Mouse (Mus musculus) hematopoietic stem cell, adult 5-6 weeks (primary cell): ENCODE results near the gene D1Ertd622e. TPM values are rescaled to one million over a fixed set of nuclear protein-coding genes. Genes with fewer than 3 reads are reported as not detected.

Source experiments
- ATAC-seq, 2 experiments: fragments of 125-278 bp in 1 of 2; replicated peaks in 1 of 2; 2 replicates each; pipeline ENCODE4 v1.8.0; 2016 to 2017; ENCODE audit warnings: inconsistent platforms in 2 of 2, mild to moderate bottlenecking in 2 of 2, moderate number of reproducible peaks in 2 of 2, low read depth in 1 of 2, moderate TSS enrichment in 1 of 2; ENCODE audit not compliant: low FRiP score in 2 of 2, poor library complexity in 2 of 2, severe bottlenecking in 2 of 2, insufficient read depth in 1 of 2, low TSS enrichment in 1 of 2
- total RNA-seq: library from RNA; stranded (forward); fragments of 172-1452, 232-1000 nt; gene quantifications from 2 replicates; pipeline ENCODE4 v1.2.3, GENCODE M21; 2017

D1Ertd622e gene
- total RNA-seq: 27.7 and 34.4 TPM in 2 replicates

DNA sequence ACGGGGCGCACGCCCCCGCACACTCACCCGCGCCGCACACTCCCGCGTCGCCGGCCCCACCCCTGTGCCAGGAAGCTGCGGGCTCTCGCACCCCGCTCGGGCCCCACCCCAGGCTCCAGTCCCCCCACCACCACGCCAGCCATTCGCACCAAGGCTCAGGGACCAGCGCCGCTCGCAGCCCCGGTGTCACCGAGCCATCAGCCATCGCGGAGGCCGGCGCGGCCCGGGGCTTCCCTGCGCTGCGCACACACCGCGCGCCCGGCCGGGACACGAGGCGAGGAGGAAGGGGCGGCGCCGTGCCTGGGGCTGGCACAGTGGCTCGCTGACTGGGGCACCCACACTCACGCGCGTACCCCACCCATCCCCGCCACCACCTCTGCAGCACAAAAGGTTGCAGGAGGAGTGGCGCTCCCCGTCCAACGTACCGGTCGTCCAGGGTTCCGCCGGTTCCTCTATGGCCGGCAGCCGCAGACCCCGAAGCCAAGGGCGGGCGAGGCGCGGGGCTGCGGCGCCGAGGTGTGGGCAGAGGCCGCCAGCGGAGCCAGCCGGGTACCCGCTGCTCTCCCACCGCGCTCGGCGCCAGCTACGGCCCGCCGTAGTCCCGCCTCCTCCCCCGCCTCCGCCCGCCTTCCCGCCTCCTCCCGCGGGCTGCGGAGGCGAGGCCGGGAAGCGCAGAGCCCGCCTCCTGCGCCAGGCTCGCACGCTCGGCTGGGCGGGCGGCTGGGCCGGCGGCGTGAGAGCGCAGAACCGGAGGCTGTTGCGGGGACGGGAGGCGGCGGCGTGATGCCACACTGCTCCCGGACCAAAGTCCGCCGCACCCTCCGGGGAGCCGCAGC, at the start of gene D1Ertd622e:
D1Ertd622e (minus strand) TSS at position 669 of the 836 bp plus-strand sequence.
- ATAC-seq: peak; percentile 46 to 52

DNA sequence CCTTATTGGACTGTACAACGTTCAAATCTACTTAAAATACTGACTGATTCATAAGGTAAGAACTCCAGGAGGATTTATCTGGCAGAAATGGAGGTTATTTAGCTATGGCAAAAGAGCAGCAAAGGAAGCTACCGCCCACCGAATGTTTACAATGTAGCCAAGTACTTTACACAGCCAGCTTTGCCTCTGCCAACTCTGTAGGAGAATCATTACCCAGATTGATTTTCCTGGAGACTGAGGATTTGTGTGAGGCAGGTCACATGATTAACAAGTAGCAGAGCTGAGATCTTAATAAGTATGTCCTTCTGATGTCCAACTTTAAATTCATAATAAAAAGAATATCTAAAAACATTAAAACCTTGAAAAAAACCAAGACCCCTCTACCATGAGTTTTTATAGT, 48.6 kb upstream of the D1Ertd622e start:
- no peak for ATAC-seq

DNA sequence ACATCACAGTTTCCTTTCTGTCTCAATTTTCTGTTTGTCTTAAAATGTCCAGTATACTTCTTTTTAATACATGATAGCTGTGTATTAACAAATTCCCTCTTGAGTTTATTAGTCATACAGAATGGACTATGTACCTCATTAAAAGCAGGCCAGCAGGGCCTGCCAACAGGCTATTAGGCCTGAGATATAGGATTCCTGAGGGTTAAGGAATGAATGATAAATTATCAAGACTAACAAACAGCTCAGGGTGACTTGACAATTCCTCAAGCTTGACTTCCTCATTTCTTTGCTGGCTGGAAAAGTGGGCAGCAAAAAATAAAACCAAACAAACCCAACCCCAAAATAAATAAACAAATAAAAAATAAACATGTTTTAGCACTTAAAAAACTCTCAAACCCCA, 43.5 kb upstream of the D1Ertd622e start:
- peak; percentile 59; a peak in 2 of 4 replicates for ATAC-seq

DNA sequence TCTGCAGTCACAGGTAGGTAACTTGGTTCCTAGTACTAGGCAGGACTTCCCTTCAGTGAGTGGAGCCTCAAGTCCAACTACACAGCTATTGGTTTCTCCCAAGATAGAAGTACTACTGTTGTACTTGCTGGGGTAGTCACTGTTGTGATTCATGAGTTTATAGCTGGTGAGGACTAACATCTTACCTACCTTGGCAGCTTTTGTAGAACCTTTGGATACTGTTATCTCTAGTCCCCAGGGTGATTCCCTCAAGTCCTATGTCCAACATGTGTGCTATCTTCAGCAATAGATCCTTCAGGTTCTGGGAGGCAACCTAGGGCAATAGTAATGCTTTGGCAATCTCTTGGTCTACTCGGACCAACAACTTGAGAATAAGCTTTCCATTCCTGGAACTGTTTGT, 42.8 kb upstream of the D1Ertd622e start:
- no peak for ATAC-seq

DNA sequence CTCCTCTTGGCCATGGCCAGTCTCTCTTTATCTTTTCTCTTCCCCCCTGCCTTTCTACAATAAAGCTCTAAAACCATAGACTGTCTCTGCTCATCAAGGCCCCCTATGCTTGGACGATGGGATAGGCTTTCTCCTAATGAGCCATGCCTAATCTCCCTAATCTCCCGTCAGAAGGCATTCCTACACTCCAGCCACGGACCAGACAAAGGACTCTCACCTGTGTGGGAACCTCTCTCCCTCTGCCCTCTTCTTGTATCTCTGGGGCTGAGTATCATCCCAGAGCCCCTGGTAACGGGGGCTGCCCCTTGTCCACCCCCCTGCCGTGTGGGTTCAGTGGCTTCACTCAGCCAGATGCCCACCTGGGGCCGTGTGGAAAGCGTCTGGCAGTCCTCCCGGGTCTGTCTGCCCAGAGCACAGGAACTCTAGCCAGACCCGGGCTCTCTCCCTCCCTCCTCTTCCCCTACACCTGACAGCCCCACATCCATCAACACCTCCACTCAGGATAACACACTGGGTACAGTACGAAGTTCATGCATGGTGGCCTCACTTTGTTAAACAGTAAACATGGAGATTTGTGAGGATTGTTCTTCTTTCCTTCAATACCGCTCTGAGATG, 37.2 kb upstream of the D1Ertd622e start:
- no peak for ATAC-seq

DNA sequence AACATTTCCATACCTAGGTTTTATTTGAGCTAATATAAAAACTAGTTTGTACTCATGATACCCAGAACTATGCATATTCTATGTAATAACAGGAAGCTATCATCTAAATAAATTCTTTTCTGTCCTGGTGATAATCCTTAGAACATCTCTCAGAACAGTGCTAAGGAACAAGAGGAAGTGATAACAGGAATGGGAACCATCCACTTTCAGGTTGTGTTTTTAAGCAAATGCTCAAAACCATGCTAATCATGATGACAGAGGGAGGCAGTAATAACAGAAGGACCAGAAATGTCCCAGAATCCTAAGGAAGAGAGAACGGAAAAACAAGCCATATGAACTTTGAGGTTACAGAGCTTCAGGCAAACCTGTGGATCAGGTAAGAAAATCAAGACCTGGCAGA, 35.4 kb upstream of the D1Ertd622e start:
- ATAC-seq: no peak

DNA sequence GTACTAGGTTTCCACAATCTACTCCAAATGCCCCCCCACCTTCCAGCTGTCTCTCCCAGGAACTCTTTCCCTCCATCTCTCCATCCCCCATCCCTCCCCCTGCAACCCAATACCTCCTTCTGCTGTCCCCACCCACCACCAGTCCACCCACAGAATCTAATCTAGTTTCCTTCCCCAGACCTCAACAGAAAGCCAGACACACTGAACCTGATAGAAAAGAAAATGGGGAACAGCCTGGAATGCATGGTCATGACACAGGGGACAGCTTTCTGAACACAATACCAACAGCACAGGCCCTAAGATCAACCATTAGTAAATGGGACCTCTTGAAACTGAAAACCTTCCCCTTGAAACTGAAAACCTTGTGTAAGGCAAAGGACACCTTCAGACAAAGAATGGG, 32.0 kb upstream of the D1Ertd622e start:
- ATAC-seq: peak; percentile 53 to 73; a peak in 3 of 4 replicates

DNA sequence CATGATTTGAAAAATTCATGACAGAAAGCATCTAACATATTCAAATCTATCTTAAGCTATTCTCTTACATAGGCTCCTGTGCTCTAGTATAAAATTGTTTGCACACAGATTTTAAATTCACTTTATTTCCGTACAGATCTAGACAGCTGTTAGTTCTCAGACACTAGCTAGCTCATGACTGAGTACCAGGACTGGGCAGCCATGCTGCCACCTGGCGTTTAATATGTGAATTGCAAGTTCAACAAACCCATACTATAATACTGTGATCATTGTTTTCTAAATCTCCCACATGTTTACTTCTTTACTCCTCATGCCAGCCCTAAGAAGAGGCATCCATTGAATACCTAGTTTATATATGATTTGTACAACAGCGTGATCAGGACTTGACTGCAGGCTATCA, 26.9 kb upstream of the D1Ertd622e start:
- peak; percentile 86 to 90; a peak in 3 of 4 replicates for ATAC-seq

DNA sequence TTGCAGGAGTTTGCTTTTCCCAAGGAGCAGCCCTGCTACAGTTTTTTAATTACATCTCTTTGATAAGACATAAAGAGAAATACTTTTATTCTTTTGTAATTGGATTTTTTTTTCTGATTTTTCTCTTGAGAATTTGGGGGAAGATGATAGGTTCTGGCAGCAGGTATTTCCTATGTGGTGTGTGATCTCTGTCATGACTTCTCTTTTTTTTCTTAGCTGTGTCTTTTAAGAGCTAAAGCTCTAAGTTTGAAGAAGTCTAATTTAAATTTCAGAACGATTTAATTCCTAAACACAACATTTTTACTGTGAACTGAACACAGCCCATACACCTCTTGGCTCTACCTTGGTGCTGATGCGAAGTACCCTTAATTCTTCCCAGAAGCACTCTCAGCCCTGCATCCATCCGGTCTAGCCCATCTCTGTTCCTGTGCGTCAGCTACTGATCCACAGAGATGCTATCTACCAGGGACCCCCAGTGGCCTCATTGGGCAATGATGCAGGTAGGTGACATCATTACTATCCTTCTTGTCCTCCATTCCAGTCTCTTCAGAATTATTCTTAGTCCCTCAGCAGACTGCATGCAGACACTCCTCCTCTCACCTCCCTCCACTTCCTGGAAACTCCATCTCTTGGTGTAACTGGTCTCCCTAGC, 14.8 kb upstream of the D1Ertd622e start:
- peak; percentile 37 to 39; a peak in 2 of 4 replicates for ATAC-seq

DNA sequence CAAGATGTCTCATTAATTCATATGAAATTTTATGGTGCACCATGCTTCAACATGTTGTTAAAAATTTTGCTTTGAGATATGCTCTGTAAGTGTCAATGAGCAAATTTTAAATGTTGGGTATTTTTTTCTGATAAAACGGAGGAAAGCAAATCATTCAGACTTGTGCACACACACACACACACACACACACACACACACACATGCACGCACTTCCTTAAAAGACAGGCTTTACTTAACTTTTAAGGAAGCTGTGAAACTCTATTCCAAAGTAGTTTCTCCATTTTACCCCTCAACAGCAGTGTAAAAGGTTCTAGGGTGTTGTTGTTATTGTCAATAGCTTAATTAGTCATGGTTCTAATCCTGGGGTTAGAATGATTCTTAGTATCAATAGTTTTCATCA, 14.2 kb upstream of the D1Ertd622e start:
- peak; percentile 44 to 84; a peak in 3 of 4 replicates for ATAC-seq

DNA sequence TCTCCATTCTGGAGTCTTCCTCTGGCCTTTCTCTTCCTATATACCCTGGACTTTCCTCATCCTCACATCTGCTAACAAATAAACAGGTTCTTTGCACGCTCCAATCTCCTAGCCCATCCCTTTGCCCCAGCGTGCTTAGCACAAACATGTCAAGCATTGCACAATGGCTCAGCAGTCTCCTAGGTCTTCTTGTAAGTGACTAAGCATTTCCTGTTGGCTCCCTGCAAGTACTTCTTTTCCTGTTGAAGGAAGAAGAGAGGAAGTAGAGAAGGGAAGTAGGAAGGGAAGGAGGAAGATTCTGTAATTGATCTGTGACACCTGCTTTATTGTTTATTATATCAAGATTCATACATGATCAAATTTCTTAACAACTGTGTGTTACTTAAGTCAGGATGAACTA, 11.0 kb upstream of the D1Ertd622e start:
- ATAC-seq: peak; percentile 76 to 85

DNA sequence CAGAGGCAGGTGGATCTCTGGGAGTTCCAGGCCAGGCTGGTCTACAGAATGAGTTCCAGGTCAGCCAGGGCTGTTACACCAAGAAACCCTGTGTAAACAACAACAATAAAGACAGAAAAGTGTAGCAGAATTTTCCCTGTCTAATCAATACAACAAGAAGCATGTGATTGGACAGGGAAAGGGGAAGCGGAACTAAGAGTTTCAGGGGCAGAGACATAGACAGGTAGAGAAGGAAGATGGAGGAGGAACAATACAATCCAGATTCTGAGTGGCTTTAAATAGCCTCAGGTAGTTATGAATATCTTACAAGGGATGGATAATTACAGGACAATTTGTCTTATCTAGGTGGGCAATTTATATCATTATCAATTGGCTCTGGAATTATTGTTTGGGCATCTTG, 5.4 kb upstream of the D1Ertd622e start:
- no peak for ATAC-seq

DNA sequence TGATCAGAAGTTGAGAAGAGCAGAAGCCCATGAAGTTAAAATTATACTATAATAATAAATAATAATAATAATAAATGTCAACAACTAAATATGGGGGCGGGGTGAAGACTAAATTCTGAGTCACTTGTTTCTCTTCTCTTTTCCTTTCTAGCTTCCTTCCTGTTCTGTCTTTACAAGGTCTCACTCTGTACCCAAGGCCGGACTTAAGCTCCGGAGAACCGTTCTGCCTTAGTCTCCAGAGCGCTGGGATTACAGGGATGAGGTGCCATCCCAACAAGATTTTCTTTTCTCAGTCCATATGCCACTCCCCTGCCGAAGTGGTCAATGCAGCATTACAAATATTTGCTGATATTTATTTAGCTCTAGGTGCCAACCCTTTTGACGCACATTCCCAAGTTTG, 450 bp upstream of the D1Ertd622e start:
- ATAC-seq: no peak

DNA sequence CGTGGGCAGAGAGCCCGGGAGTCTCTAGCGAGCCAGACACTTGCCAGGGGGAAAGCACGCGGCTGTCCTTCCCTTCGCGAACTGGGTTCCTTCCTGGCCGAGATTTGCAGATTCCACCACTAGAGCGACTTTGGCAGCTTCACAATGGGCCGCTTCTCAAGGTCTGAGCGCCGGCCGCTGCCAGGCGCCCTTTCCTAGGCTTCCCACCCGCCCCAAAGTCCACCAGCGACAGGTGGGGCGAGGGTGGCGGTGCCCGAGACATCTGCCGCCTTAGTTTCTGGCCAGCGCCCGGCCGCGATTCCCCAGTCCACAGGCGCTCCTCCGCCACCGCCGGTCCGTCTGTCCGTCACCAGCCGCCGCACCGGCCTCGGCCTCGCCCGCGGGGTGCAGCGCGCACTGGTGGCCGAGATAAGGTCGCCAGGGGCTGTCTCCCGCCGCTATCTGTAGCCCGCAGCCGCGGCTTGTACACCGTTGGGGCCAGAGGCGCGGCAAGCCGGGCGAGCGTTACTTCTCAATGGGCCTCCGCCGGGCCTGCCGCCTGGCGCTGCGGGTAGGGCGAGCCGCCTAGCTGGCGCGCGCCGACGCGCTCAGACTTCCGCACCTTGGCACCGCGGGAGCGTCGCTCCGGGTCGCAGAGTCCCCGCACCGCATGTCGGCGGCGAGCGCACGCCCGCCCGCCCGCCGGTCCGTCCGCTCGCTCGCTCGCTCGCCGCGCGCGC, 1.0 kb downstream of the D1Ertd622e start:
- ATAC-seq: peak; percentile 35 to 43

DNA sequence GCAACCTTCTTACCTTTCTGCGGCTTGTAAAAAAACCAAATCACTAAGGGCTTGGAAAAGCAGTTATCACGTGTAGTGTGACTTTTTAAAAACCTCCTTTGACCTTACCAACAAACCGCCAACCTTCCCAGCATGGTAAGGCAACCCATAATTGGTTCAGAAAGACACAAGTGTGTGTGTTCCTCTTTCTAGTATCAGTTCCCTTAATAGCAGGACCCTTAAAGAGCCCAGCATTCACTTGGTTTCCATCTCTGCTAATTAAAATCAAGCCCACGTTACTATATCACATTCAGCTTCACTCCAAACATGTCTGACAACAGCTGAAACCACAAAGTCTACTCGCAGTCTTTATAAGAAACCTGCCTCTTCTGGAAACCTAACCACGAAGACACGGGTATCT, 2.5 kb downstream of the D1Ertd622e start:
- peak; percentile 50 to 65; a peak in 3 of 4 replicates for ATAC-seq

DNA sequence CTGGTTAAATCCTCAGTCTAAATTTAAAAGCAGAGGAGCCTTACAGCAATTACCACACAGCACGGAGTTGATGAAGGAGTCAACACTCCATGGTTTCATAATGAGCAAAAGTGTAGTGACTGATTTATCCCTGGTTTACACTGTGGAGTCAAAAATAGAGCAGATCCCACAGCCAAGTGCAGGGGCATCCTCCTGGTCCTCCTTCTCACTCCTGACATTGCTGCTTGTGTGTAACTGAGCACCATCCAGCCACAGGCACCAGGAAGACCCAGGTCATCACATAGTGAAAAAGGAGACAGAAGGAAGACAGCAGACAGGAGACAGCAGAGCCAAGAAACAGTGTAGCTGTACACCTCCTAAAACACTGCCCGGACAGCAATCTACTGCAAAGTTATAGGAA, 4.1 kb downstream of the D1Ertd622e start:
- no peak for ATAC-seq

DNA sequence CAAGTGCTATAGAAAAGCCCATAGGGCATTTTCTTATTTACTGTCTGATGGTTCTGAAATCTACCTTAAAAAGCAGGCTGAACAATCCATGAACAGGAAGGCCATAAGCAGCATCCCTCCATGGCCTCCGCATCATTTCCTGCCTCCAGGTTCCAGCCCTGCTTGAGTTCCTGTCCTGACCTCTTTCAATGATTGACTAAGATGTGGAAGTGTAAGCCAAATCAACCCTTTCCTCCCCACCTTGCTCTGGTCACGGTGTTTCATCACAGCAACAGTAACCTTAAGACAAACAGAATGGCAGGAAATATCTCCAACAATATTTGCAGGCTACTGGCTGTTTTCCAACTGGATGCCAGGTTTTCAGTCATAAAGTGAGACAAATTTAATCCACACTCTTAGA, 4.7 kb downstream of the D1Ertd622e start:
- ATAC-seq: no peak
